Mouse (Mus musculus): Measurements from ENCODE around the gene Plxna2. TPM values are rescaled to one million over a fixed set of nuclear protein-coding genes. Genes with fewer than 3 reads are reported as not detected.

Gene Plxna2
- polyA plus RNA-seq, 1 experiment from 2014 or later, result 6.5 TPM

DNA sequence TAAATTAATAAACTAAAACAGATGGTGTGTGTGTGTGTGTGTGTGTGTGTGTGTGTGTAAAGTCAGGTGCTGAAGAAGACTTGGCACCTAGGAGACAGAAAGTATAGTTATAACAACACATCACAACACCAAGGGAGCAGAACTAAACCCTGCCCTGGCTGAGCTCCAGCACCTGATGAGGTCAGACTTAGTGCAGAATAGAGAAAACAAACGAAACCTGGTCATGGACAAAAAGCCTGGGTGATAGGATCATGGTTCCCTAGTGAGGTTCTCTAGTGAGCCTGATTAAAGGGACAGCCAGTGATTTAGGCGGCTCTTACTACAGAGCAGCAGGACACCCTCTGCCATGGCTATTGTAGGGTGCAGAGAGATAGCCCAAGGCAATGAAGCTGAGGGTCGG lies 218.2 kb downstream of the Plxna2 start:
- H3K27ac ChIP-seq (replicated peaks in 1 of 2; ENCODE audit: control insufficient read depth in 1 of 2, insufficient read depth in 1 of 2, low read depth in 2 of 2, low read length in 2 of 2), result no peak overlapping the region

GRCm38 (mm10) chr1:194836671-194837070 lies 218.7 kb downstream of the Plxna2 start:
- no peaks in the 10 kb centered on the region for H3K9me3 ChIP-seq (ENCODE audit: control insufficient read depth, low read length)
- 68% methylated on average over 4 of the region's 4 CpGs for WGBS
- H3K9ac ChIP-seq (ENCODE audit: low read length), result no peak overlapping the region
- no peaks in the 10 kb centered on the region for H3K4me1 ChIP-seq (ENCODE audit: control insufficient read depth in 2 of 2, insufficient read depth in 2 of 2, low read length in 2 of 2)
- no peaks in the 10 kb centered on the region for H3K27me3 ChIP-seq (ENCODE audit: control insufficient read depth, insufficient read depth, low read length)
- no peak overlapping the region for H3K4me2 ChIP-seq (ENCODE audit: low read length)
- ATAC-seq (ENCODE audit: insufficient number of reproducible peaks, insufficient read depth, low FRiP score, low read depth), result no peak
- H3K27ac ChIP-seq (replicated peaks in 1 of 2; ENCODE audit: control insufficient read depth in 1 of 2, insufficient read depth in 1 of 2, low read depth in 2 of 2, low read length in 2 of 2), result no peak overlapping the region
- H3K36me3 ChIP-seq (ENCODE audit: control insufficient read depth, insufficient read depth, low read length), result no peaks in the 10 kb centered on the region
- no peak overlapping the region for H3K4me3 ChIP-seq (ENCODE audit: control insufficient read depth in 1 of 2, insufficient read depth in 1 of 2, low read depth in 1 of 2, low read length in 2 of 2)

More for the DNA sequence above, 218.2 kb downstream of the Plxna2 start:
- Histone ChIP-seq H3K4me3 (ENCODE audit: control insufficient read depth in 1 of 2, insufficient read depth in 1 of 2, low read depth in 1 of 2, low read length in 2 of 2) (no peak overlapping the region), H3K36me3 (ENCODE audit: control insufficient read depth, insufficient read depth, low read length) (no peaks in the 10 kb centered on the region), H3K9ac (ENCODE audit: low read length) (no peak overlapping the region), H3K27me3 (ENCODE audit: control insufficient read depth, insufficient read depth, low read length) (no peaks in the 10 kb centered on the region), H3K4me1 (ENCODE audit: control insufficient read depth in 2 of 2, insufficient read depth in 2 of 2, low read length in 2 of 2) (no peaks in the 10 kb centered on the region), H3K4me2 (ENCODE audit: low read length) (no peak overlapping the region), H3K9me3 (ENCODE audit: control insufficient read depth, low read length) (no peaks in the 10 kb centered on the region)
- ATAC-seq (ENCODE audit: insufficient number of reproducible peaks, insufficient read depth, low FRiP score, low read depth), result no peak
- 48% methylated on average over 3 of the region's 3 CpGs for WGBS

DNA sequence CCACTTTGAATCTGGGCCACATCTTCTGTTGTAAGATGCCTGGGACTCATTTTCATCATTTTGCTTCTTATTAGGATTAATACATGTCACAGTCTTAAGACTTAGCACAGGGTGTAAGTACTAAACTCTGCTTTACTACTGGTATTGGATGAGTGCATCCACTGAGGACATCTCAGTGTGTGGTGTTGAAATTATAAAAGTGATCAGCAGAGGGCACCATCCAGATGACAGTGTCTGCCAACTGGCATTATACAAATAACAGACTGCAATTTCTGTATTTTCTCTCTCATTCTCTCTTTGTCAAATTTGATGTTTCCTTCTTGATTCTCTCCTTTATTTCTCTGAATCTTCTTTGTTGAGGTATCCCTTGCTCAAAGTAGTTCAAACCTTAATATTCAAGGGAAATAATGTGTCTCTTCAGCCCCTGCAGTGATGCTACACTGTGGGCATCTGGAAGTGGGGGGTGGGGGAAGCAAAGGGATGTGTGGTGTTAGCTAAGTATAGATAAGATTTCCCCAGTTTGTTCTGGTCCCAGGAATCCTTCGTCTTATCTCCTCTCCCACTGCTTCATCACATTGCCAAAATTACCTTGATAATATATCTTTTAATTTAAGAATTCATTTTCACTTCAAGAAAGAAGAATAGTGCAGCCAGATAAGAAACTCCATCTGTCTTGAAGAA lies 221.4 kb downstream of the Plxna2 start:
- no peak for ATAC-seq (ENCODE audit: insufficient number of reproducible peaks, insufficient read depth, low FRiP score, low read depth)
- H3K4me1 ChIP-seq (ENCODE audit: control insufficient read depth in 2 of 2, insufficient read depth in 2 of 2, low read length in 2 of 2), result no peaks in the 10 kb centered on the region
- no peak overlapping the region for H3K27ac ChIP-seq (replicated peaks in 1 of 2; ENCODE audit: control insufficient read depth in 1 of 2, insufficient read depth in 1 of 2, low read depth in 2 of 2, low read length in 2 of 2)
- H3K4me3 ChIP-seq (ENCODE audit: control insufficient read depth in 1 of 2, insufficient read depth in 1 of 2, low read depth in 1 of 2, low read length in 2 of 2), result no peak overlapping the region
- no peaks in the 10 kb centered on the region for H3K36me3 ChIP-seq (ENCODE audit: control insufficient read depth, insufficient read depth, low read length)
- H3K4me2 ChIP-seq (ENCODE audit: low read length), result no peak overlapping the region
- H3K9me3 ChIP-seq (ENCODE audit: control insufficient read depth, low read length), result no peaks in the 10 kb centered on the region
- WGBS, result 0% methylated on average over 1 of the region's 1 CpGs
- no peaks in the 10 kb centered on the region for H3K27me3 ChIP-seq (ENCODE audit: control insufficient read depth, insufficient read depth, low read length)
- no peak overlapping the region for H3K9ac ChIP-seq (ENCODE audit: low read length)

DNA sequence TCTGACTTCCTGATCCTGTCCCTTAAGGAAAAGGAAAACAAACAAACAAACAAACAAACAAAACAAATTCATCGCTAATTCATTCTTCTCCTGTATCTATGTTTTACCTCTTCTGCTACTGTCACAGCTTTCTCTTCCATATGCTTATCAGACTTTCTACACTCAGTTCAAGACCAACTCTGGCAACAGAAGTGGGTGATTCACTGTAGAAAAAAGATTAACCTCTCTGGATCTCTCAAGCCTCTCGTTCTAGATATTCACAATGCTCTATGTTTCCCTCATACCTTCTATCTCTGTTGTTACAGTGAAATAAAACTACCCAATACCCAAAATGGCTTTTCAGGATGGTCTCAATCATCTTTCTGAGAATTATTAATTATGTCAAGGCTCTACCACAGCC lies 225.0 kb downstream of the Plxna2 start:
- Histone ChIP-seq H3K27ac (replicated peaks in 1 of 2; ENCODE audit: control insufficient read depth in 1 of 2, insufficient read depth in 1 of 2, low read depth in 2 of 2, low read length in 2 of 2) (no peak overlapping the region), H3K9me3 (ENCODE audit: control insufficient read depth, low read length) (no peaks in the 10 kb centered on the region), H3K4me1 (ENCODE audit: control insufficient read depth in 2 of 2, insufficient read depth in 2 of 2, low read length in 2 of 2) (peaks cover 0 to 4% of the 10 kb centered on the region in 2 experiments; a peak in 1 of 4 replicates), H3K36me3 (ENCODE audit: control insufficient read depth, insufficient read depth, low read length) (no peaks in the 10 kb centered on the region), H3K9ac (ENCODE audit: low read length) (no peak overlapping the region), H3K4me2 (ENCODE audit: low read length) (no peak overlapping the region), H3K4me3 (ENCODE audit: control insufficient read depth in 1 of 2, insufficient read depth in 1 of 2, low read depth in 1 of 2, low read length in 2 of 2) (no peak overlapping the region), H3K27me3 (ENCODE audit: control insufficient read depth, insufficient read depth, low read length) (no peaks in the 10 kb centered on the region)
- ATAC-seq (ENCODE audit: insufficient number of reproducible peaks, insufficient read depth, low FRiP score, low read depth), result no peak
- 74% methylated on average over 2 of the region's 2 CpGs for WGBS

DNA sequence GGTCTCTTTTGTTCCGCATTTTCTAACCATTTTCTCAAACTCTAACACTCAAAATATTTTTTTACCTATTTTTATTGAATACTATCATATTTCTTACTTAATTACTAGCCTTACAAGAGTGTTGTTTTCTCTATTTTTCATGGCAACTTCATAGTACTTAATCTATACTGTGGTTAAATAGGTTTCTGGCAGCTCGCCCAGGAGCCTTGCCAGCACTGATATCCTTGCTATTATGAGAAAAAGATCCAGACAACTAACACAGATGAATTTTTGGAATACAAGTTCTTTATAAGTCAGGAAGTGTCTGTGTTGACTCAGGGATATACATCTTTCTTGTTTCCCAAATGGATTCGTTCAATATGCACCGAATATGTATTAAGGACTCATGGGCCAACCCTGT lies 229.0 kb downstream of the Plxna2 start:
- no peak overlapping the region for H3K4me3 ChIP-seq (ENCODE audit: control insufficient read depth in 1 of 2, insufficient read depth in 1 of 2, low read depth in 1 of 2, low read length in 2 of 2)
- H3K27me3 ChIP-seq (ENCODE audit: control insufficient read depth, insufficient read depth, low read length), result no peaks in the 10 kb centered on the region
- WGBS, result 66% methylated on average over 4 of the region's 4 CpGs
- no peak overlapping the region for H3K27ac ChIP-seq (replicated peaks in 1 of 2; ENCODE audit: control insufficient read depth in 1 of 2, insufficient read depth in 1 of 2, low read depth in 2 of 2, low read length in 2 of 2)
- no peak for ATAC-seq (ENCODE audit: insufficient number of reproducible peaks, insufficient read depth, low FRiP score, low read depth)
- no peak overlapping the region for H3K4me2 ChIP-seq (ENCODE audit: low read length)
- peaks cover 1 to 4% of the 10 kb centered on the region in 2 experiments; a peak in 3 of 4 replicates for H3K4me1 ChIP-seq (ENCODE audit: control insufficient read depth in 2 of 2, insufficient read depth in 2 of 2, low read length in 2 of 2)
- no peak overlapping the region for H3K9ac ChIP-seq (ENCODE audit: low read length)
- no peaks in the 10 kb centered on the region for H3K9me3 ChIP-seq (ENCODE audit: control insufficient read depth, low read length)
- no peaks in the 10 kb centered on the region for H3K36me3 ChIP-seq (ENCODE audit: control insufficient read depth, insufficient read depth, low read length)

DNA sequence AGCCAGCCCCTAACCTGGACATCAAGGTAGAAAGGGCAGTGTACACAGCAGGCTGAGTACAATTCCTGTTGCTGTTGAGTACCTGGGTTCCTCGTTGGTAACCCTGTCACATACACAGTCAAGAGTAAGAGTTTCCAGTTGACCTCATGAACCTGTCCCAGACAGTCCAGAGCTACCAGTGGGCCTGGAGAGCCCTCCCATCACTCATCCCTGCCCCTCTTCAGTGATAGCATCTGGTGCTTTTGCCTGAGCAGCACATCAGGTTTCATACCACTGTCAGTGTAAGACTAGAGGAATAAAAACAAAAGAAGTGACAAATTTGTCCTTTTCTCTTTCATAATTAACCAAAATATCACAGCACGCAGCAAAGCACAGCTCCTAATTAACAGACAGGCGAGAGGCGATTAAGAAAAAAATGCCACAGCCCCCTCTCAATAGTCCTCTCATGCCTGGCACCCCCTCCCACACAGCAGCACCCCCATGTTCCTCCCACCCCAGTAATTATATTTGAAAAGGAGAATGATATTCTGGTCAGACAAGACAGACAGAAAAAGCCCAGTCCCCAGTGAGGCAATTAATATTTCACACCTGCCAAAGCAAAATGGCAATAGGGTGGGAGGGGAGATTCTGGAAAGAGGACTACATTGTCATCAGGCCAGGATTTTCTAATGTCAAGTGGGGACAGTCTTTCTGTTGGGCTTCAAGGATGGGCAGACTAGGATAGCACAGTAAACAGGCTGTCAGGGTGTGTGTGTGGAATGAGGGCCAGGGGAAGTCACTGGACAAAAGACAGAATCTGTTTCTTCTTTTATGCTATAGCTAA lies 233.4 kb downstream of the Plxna2 start:
- 72% methylated on average over 4 of the region's 4 CpGs for WGBS
- Histone ChIP-seq H3K27me3 (ENCODE audit: control insufficient read depth, insufficient read depth, low read length) (no peaks in the 10 kb centered on the region), H3K4me2 (ENCODE audit: low read length) (no peak overlapping the region), H3K4me1 (ENCODE audit: control insufficient read depth in 2 of 2, insufficient read depth in 2 of 2, low read length in 2 of 2) (peaks cover 3 to 8% of the 10 kb centered on the region in 2 experiments; a peak in 3 of 4 replicates), H3K36me3 (ENCODE audit: control insufficient read depth, insufficient read depth, low read length) (no peaks in the 10 kb centered on the region), H3K27ac (replicated peaks in 1 of 2; ENCODE audit: control insufficient read depth in 1 of 2, insufficient read depth in 1 of 2, low read depth in 2 of 2, low read length in 2 of 2) (no peak overlapping the region), H3K9me3 (ENCODE audit: control insufficient read depth, low read length) (no peaks in the 10 kb centered on the region), H3K9ac (ENCODE audit: low read length) (no peak overlapping the region), H3K4me3 (ENCODE audit: control insufficient read depth in 1 of 2, insufficient read depth in 1 of 2, low read depth in 1 of 2, low read length in 2 of 2) (no peak overlapping the region)
- ATAC-seq (ENCODE audit: insufficient number of reproducible peaks, insufficient read depth, low FRiP score, low read depth), result no peak

GRCm38 (mm10) chr1:194852065-194852358 lies 234.0 kb downstream of the Plxna2 start:
- H3K36me3 ChIP-seq (ENCODE audit: control insufficient read depth, insufficient read depth, low read length), result no peaks in the 10 kb centered on the region
- no peak overlapping the region for H3K4me2 ChIP-seq (ENCODE audit: low read length)
- H3K27me3 ChIP-seq (ENCODE audit: control insufficient read depth, insufficient read depth, low read length), result no peaks in the 10 kb centered on the region
- H3K4me3 ChIP-seq (ENCODE audit: control insufficient read depth in 1 of 2, insufficient read depth in 1 of 2, low read depth in 1 of 2, low read length in 2 of 2), result no peak overlapping the region
- no peaks in the 10 kb centered on the region for H3K9me3 ChIP-seq (ENCODE audit: control insufficient read depth, low read length)
- peak overlapping the region in 1 of 2 experiments; percentile 37; a peak in 1 of 4 replicates for H3K27ac ChIP-seq (replicated peaks in 1 of 2; ENCODE audit: control insufficient read depth in 1 of 2, insufficient read depth in 1 of 2, low read depth in 2 of 2, low read length in 2 of 2)
- ATAC-seq (ENCODE audit: insufficient number of reproducible peaks, insufficient read depth, low FRiP score, low read depth), result no peak
- H3K4me1 ChIP-seq (ENCODE audit: control insufficient read depth in 2 of 2, insufficient read depth in 2 of 2, low read length in 2 of 2), result peaks cover 3 to 7% of the 10 kb centered on the region in 2 experiments; a peak in 3 of 4 replicates
- WGBS, result 59% methylated on average over 2 of the region's 2 CpGs
- no peak overlapping the region for H3K9ac ChIP-seq (ENCODE audit: low read length)
